Mouse (Mus musculus): ENCODE measurements around the gene Wdr83os.

DNA sequence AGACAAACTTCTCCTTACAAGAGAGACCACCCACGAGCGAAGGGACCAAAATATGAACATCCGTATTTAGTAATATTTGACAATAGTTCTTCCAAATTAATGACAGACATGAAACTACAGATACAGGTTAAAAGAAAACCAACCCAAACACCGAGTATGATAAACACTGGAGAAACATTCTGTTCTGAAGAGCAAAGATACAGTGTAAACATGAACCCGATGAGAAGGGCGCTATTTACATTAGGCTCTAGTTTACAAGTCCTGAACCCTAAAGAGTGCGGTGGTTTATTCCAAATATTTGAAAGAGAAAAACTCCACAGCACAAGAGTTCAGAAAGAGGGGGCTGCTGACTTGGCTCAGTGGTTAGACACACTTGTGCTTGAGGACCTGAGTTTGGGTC, 36.4 kb downstream of the Wdr83os start:
- TF ChIP-seq CEBPB (IDR thresholded peaks at IDR 0.05; ENCODE audit: insufficient read depth, poor library complexity, severe bottlenecking) (no peak), TCF12 (IDR thresholded peaks at IDR 0.05; ENCODE audit: insufficient read depth, poor library complexity, severe bottlenecking) (no peak), E2F4 (IDR thresholded peaks at IDR 0.05; ENCODE audit: insufficient read depth) (no peak), POLR2A (IDR thresholded peaks at IDR 0.05; ENCODE audit: insufficient read length, low read depth) (no peak), REST (IDR thresholded peaks at IDR 0.05; ENCODE audit: insufficient read depth, insufficient read length) (no peak), MAX (IDR thresholded peaks at IDR 0.05; ENCODE audit: low read depth) (no peak), MYOD1 (IDR thresholded peaks at IDR 0.05; ENCODE audit: control insufficient read depth in 1 of 3, insufficient read length in 2 of 3, low read depth in 2 of 3) (no peak), POLR2AphosphoS2 (IDR thresholded peaks at IDR 0.05; ENCODE audit: insufficient read length, low read depth) (no peak), USF1 (IDR thresholded peaks at IDR 0.05; ENCODE audit: low read depth) (no peak), MYOG (IDR thresholded peaks at IDR 0.05; ENCODE audit: control insufficient read depth in 1 of 3, insufficient read depth in 1 of 3, insufficient read length in 2 of 3, low read depth in 2 of 3) (no peak), SRF (IDR thresholded peaks at IDR 0.05; ENCODE audit: control insufficient read depth, insufficient read length, low read depth) (no peak), TCF3 (IDR thresholded peaks at IDR 0.05; ENCODE audit: insufficient read length, low read depth) (no peak)
